Mouse (Mus musculus): ENCODE results near the gene Plekhh1. TPM values are rescaled to one million over a fixed set of nuclear protein-coding genes. Genes with fewer than 3 reads are reported as not detected.

Plekhh1 gene
- total and polyA plus RNA-seq, 2 experiments from 2014 or later, result 1.4 to 5.5 TPM

- ATAC-seq, result no peak
- H3K9ac ChIP-seq (replicated peaks; ENCODE audit: low read length), result no peak overlapping the region
- peak; percentile 87 for TF ChIP-seq CTCF (IDR thresholded peaks at IDR 0.05; ENCODE audit: low read depth)
- no peak overlapping the region for H3K4me3 ChIP-seq (ENCODE audit: low read length)
- H3K4me1 ChIP-seq (ENCODE audit: insufficient read depth, low read length), result no peaks in the 10 kb centered on the region
- H3K27me3 ChIP-seq (ENCODE audit: insufficient read depth, low read length), result no peaks in the 10 kb centered on the region
- H3K9me3 ChIP-seq (ENCODE audit: low read length), result no peaks in the 10 kb centered on the region
- H3K36me3 ChIP-seq (ENCODE audit: insufficient read depth, low read length), result no peaks in the 10 kb centered on the region
- WGBS, result 56% methylated on average over 3 of the region's 3 CpGs
- H3K27ac ChIP-seq, result no peak overlapping the region
- H3K4me2 ChIP-seq (ENCODE audit: low read depth, low read length), result no peak overlapping the region
- DNase-seq (ENCODE audit: low spot score), result peak; percentile 80
Measured at GRCm38 (mm10) chr12:79097106-79097752, 68.3 kb downstream of the Plekhh1 start.

GRCm38 (mm10) chr12:79103773-79104172, 74.8 kb downstream of the Plekhh1 start:
- H3K27ac ChIP-seq, result no peak overlapping the region
- no peaks in the 10 kb centered on the region for H3K9me3 ChIP-seq (ENCODE audit: low read length)
- no peaks in the 10 kb centered on the region for H3K4me1 ChIP-seq (ENCODE audit: insufficient read depth, low read length)
- no peak for TF ChIP-seq CTCF (IDR thresholded peaks at IDR 0.05; ENCODE audit: low read depth)
- no peak overlapping the region for H3K4me2 ChIP-seq (ENCODE audit: low read depth, low read length)
- no peaks in the 10 kb centered on the region for H3K27me3 ChIP-seq (ENCODE audit: insufficient read depth, low read length)
- H3K4me3 ChIP-seq (ENCODE audit: low read length), result no peak overlapping the region
- no peaks in the 10 kb centered on the region for H3K36me3 ChIP-seq (ENCODE audit: insufficient read depth, low read length)
- WGBS, result 76% methylated on average over 3 of the region's 3 CpGs
- no peak overlapping the region for H3K9ac ChIP-seq (replicated peaks; ENCODE audit: low read length)
- no peak for ATAC-seq
- no peak for DNase-seq (ENCODE audit: low spot score)

- Histone ChIP-seq H3K36me3 (ENCODE audit: insufficient read depth, low read length) (no peaks in the 10 kb centered on the region), H3K27me3 (ENCODE audit: insufficient read depth, low read length) (no peaks in the 10 kb centered on the region), H3K9ac (replicated peaks; ENCODE audit: low read length) (no peak overlapping the region), H3K4me1 (ENCODE audit: insufficient read depth, low read length) (no peaks in the 10 kb centered on the region), H3K27ac (no peak overlapping the region), H3K4me3 (ENCODE audit: low read length) (no peak overlapping the region), H3K9me3 (ENCODE audit: low read length) (no peaks in the 10 kb centered on the region), H3K4me2 (ENCODE audit: low read depth, low read length) (no peak overlapping the region)
- 80% methylated on average over 2 of the region's 2 CpGs for WGBS
- DNase-seq (ENCODE audit: low spot score) (no peak), ATAC-seq (no peak)
- TF ChIP-seq CTCF (IDR thresholded peaks at IDR 0.05; ENCODE audit: low read depth), result peak; percentile 9; the same call in 1 of the 2 replicates
Measured at GRCm38 (mm10) chr12:79104544-79104943, 75.6 kb downstream of the Plekhh1 start.

- no peak for TF ChIP-seq CTCF (IDR thresholded peaks at IDR 0.05; ENCODE audit: low read depth)
- Histone ChIP-seq H3K9ac (replicated peaks; ENCODE audit: low read length) (no peak overlapping the region), H3K27me3 (ENCODE audit: insufficient read depth, low read length) (no peaks in the 10 kb centered on the region), H3K4me2 (ENCODE audit: low read depth, low read length) (no peak overlapping the region), H3K36me3 (ENCODE audit: insufficient read depth, low read length) (no peaks in the 10 kb centered on the region), H3K4me1 (ENCODE audit: insufficient read depth, low read length) (no peaks in the 10 kb centered on the region), H3K4me3 (ENCODE audit: low read length) (no peak overlapping the region), H3K9me3 (ENCODE audit: low read length) (no peaks in the 10 kb centered on the region), H3K27ac (no peak overlapping the region)
- WGBS, result 87% methylated on average over 5 of the region's 5 CpGs
- no peak for ATAC-seq
- DNase-seq (ENCODE audit: low spot score), result no peak
Measured at GRCm38 (mm10) chr12:79105312-79105711, 76.3 kb downstream of the Plekhh1 start.

- Histone ChIP-seq H3K27me3 (ENCODE audit: insufficient read depth, low read length) (no peaks in the 10 kb centered on the region), H3K4me3 (ENCODE audit: low read length) (no peak overlapping the region), H3K4me2 (ENCODE audit: low read depth, low read length) (no peak overlapping the region), H3K27ac (no peak overlapping the region), H3K9me3 (ENCODE audit: low read length) (no peaks in the 10 kb centered on the region), H3K36me3 (ENCODE audit: insufficient read depth, low read length) (no peaks in the 10 kb centered on the region), H3K4me1 (ENCODE audit: insufficient read depth, low read length) (no peaks in the 10 kb centered on the region), H3K9ac (replicated peaks; ENCODE audit: low read length) (no peak overlapping the region)
- DNase-seq (ENCODE audit: low spot score), result no peak
- TF ChIP-seq CTCF (IDR thresholded peaks at IDR 0.05; ENCODE audit: low read depth), result no peak
- 93% methylated on average over 4 of the region's 4 CpGs for WGBS
- ATAC-seq, result no peak
Measured at GRCm38 (mm10) chr12:79118991-79119390, 90.0 kb downstream of the Plekhh1 start.

GRCm38 (mm10) chr12:79122820-79123219, 93.9 kb downstream of the Plekhh1 start:
- H3K4me2 ChIP-seq (ENCODE audit: low read depth, low read length), result no peak overlapping the region
- no peaks in the 10 kb centered on the region for H3K4me1 ChIP-seq (ENCODE audit: insufficient read depth, low read length)
- ATAC-seq (peak; percentile 74), DNase-seq (ENCODE audit: low spot score) (peak; percentile 81)
- no peak overlapping the region for H3K9ac ChIP-seq (replicated peaks; ENCODE audit: low read length)
- no peaks in the 10 kb centered on the region for H3K27me3 ChIP-seq (ENCODE audit: insufficient read depth, low read length)
- 25% methylated on average over 3 of the region's 3 CpGs for WGBS
- no peaks in the 10 kb centered on the region for H3K9me3 ChIP-seq (ENCODE audit: low read length)
- H3K27ac ChIP-seq, result no peak overlapping the region
- H3K4me3 ChIP-seq (ENCODE audit: low read length), result no peak overlapping the region
- peak; percentile 61 for TF ChIP-seq CTCF (IDR thresholded peaks at IDR 0.05; ENCODE audit: low read depth)
- H3K36me3 ChIP-seq (ENCODE audit: insufficient read depth, low read length), result no peaks in the 10 kb centered on the region
